16 mouse cellular contexts compared by ENCODE assay signal in genomic region chr3:30976991-30977603, GRCm38 (mm10). TPM values are rescaled to one million over a fixed set of nuclear protein-coding genes. Genes with fewer than 3 reads are reported as not detected.
A peak's percentile ranks its signal among the peaks of the same experiment; 100 is the strongest.
DNase-seq lines count a peak whose midpoint lies in the region; ATAC-seq and TF ChIP-seq lines count a peak whose summit lies in the region.
"Had no signal": no experiment of that assay in that cellular context is flagged by ENCODE, and none has a peak within 500 bp of the region (broad histone marks: within the 10 kb centered on the region; RNA-seq: fewer than 3 reads in every experiment).

No protein-coding gene starts in this region.

- H3K4me2 ChIP-seq in intestine, postnatal 0 days (replicated peaks; ENCODE audit: low read depth) = peak overlapping the region; percentile 28; the same call in 1 of the 2 replicates
- H3K4me2 ChIP-seq in lung, embryonic 15.5 days = no peak overlapping the region
- no peak overlapping the region for H3K4me2 ChIP-seq in stomach, embryonic 15.5 days
- H3K4me2 ChIP-seq in heart, embryonic 12.5 days = no peak overlapping the region
- H3K4me2 ChIP-seq: heart, embryonic 11.5 days; midbrain, embryonic 15.5 days had no signal

- WGBS in intestine, postnatal 0 days = 29% methylated on average over 1 of the region's 1 CpGs
- WGBS in lung, embryonic 15.5 days = 23% methylated on average over 1 of the region's 1 CpGs
- WGBS in stomach, embryonic 15.5 days = 37% methylated on average over 1 of the region's 1 CpGs
- 19% methylated on average over 1 of the region's 1 CpGs for WGBS in heart, embryonic 12.5 days

- no peaks in the 10 kb centered on the region for H3K27me3 ChIP-seq in intestine, postnatal 0 days (replicated peaks; ENCODE audit: control insufficient read depth, insufficient read depth, low read length)
- H3K27me3 ChIP-seq in lung, embryonic 15.5 days = no peaks in the 10 kb centered on the region
- no peaks in the 10 kb centered on the region for H3K27me3 ChIP-seq in stomach, embryonic 15.5 days (replicated peaks)
- H3K27me3 ChIP-seq in heart, embryonic 12.5 days (replicated peaks) = no peaks in the 10 kb centered on the region
- H3K27me3 ChIP-seq: midbrain, embryonic 15.5 days had no signal

- H3K4me1 ChIP-seq in intestine, postnatal 0 days (replicated peaks; ENCODE audit: control insufficient read depth, insufficient read depth, low read length) = no peaks in the 10 kb centered on the region
- H3K4me1 ChIP-seq in lung, embryonic 15.5 days = no peaks in the 10 kb centered on the region
- H3K4me1 ChIP-seq in stomach, embryonic 15.5 days = 0 out of 2 replicates have a peak, but pooled peaks cover 3% of the 10 kb centered on the region
- H3K4me1 ChIP-seq in heart, embryonic 12.5 days (replicated peaks) = no peaks in the 10 kb centered on the region
- H3K4me1 ChIP-seq: forebrain, embryonic 10.5 days; midbrain, embryonic 15.5 days had no signal

- no peak overlapping the region for H3K4me3 ChIP-seq in intestine, postnatal 0 days (ENCODE audit: low read depth, low read length)
- H3K4me3 ChIP-seq in lung, embryonic 15.5 days = no peak overlapping the region
- no peak overlapping the region for H3K4me3 ChIP-seq in stomach, embryonic 15.5 days (replicated peaks)
- H3K4me3 ChIP-seq in heart, embryonic 12.5 days = no peak overlapping the region
- H3K4me3 ChIP-seq: forebrain, embryonic 10.5 days; midbrain, embryonic 15.5 days had no signal

- no peak for TF ChIP-seq CTCF in intestine, postnatal 0 days (IDR thresholded peaks at IDR 0.05; ENCODE audit: low read depth)

- no peak overlapping the region for H3K9ac ChIP-seq in intestine, postnatal 0 days (ENCODE audit: low read depth, low read length)
- H3K9ac ChIP-seq in lung, embryonic 15.5 days = no peak overlapping the region
- H3K9ac ChIP-seq in stomach, embryonic 15.5 days = no peak overlapping the region
- H3K9ac ChIP-seq in heart, embryonic 12.5 days = no peak overlapping the region
- H3K9ac ChIP-seq: midbrain, embryonic 15.5 days had no signal

- H3K9me3 ChIP-seq in intestine, postnatal 0 days (ENCODE audit: control insufficient read depth) = no peaks in the 10 kb centered on the region
- H3K9me3 ChIP-seq in lung, embryonic 15.5 days = no peaks in the 10 kb centered on the region
- no peaks in the 10 kb centered on the region for H3K9me3 ChIP-seq in stomach, embryonic 15.5 days
- no peaks in the 10 kb centered on the region for H3K9me3 ChIP-seq in heart, embryonic 12.5 days (replicated peaks)
- H3K9me3 ChIP-seq: forebrain, embryonic 10.5 days; midbrain, embryonic 15.5 days had no signal

- H3K36me3 ChIP-seq in intestine, postnatal 0 days (ENCODE audit: control insufficient read depth, insufficient read depth) = no peaks in the 10 kb centered on the region
- H3K36me3 ChIP-seq in lung, embryonic 15.5 days = no peaks in the 10 kb centered on the region
- H3K36me3 ChIP-seq in stomach, embryonic 15.5 days = no peaks in the 10 kb centered on the region
- no peaks in the 10 kb centered on the region for H3K36me3 ChIP-seq in heart, embryonic 12.5 days
- H3K36me3 ChIP-seq: forebrain, embryonic 10.5 days; midbrain, embryonic 15.5 days had no signal

- ATAC-seq in intestine, postnatal 0 days = peak; percentile 84
- ATAC-seq in lung, embryonic 15.5 days (ENCODE audit: borderline replicate concordance, extremely low read depth, low FRiP score, low TSS enrichment) = peak; percentile 56; the same call in 1 of the 2 replicates
- peak; percentile 82 for ATAC-seq in stomach, embryonic 15.5 days (ENCODE audit: insufficient read depth, low FRiP score, low read depth)
- no peak for ATAC-seq in heart, embryonic 12.5 days (ENCODE audit: insufficient number of reproducible peaks, low FRiP score)
- ATAC-seq: inflammation-experienced regulatory T-cells, adult 6 months; midbrain, embryonic 15.5 days had no signal

- peak; percentile 62 for DNase-seq in kidney, adult 9 months
- no peak for DNase-seq in kidney, adult 18-20 months
- DNase-seq in adrenal gland, adult 18-20 months (ENCODE audit: low spot score in 2 of 2) = no peak
- no peak for DNase-seq in adrenal gland, postnatal 10 days
- DNase-seq: cerebellum, adult 11-12 months; gastrocnemius, postnatal 14 days; liver; thymus, postnatal 14 days had no signal

- H3K27ac ChIP-seq in intestine, postnatal 0 days (ENCODE audit: low read depth, low read length) = peak overlapping the region; percentile 42; the same call in 1 of the 2 replicates
- peak overlapping the region; percentile 30 for H3K27ac ChIP-seq in lung, embryonic 15.5 days
- peak overlapping the region; percentile 68; the same call in 1 of the 2 replicates for H3K27ac ChIP-seq in stomach, embryonic 15.5 days
- no peak overlapping the region for H3K27ac ChIP-seq in heart, embryonic 12.5 days (ENCODE audit: poor library complexity, severe bottlenecking)
- H3K27ac ChIP-seq: forebrain, embryonic 10.5 days; midbrain, embryonic 15.5 days had no signal

RNA-seq across cellular contexts. Expression of gene Phc3, which starts 7.9 kb away (rescaled TPM):
- polyA plus RNA-seq in intestine, postnatal 0 days (2015; fragmentation: Nextera tagmentation; extraction: Ambion mirVana) = 3.5 and 3.8 TPM in 2 replicates
- polyA plus RNA-seq in lung, embryonic 15.5 days (2015; fragmentation: Nextera tagmentation; extraction: Ambion mirVana) = 6.1 and 7.3 TPM in 2 replicates
- polyA plus RNA-seq in stomach, embryonic 15.5 days (2015; fragmentation: Nextera tagmentation; extraction: Ambion mirVana) = 7.8 and 8.2 TPM in 2 replicates
- 10 to 100 TPM; 30.6 to 31.9 TPM for total RNA-seq in adrenal gland, adult 18-20 months (2021)
- polyA plus RNA-seq in heart, embryonic 12.5 days (2016; fragmentation: Nextera tagmentation; extraction: Ambion mirVana) = 5.5 and 7.1 TPM in 2 replicates
- total RNA-seq in adrenal gland, postnatal 10 days (2021) = 10 to 100 TPM; 21.2 to 26.6 TPM

RNA-seq across cellular contexts. Expression of gene Prkci, which starts 18.4 kb away (rescaled TPM):
- 14.0 and 14.5 TPM in 2 replicates for polyA plus RNA-seq in intestine, postnatal 0 days (2015; fragmentation: Nextera tagmentation; extraction: Ambion mirVana)
- polyA plus RNA-seq in lung, embryonic 15.5 days (2015; fragmentation: Nextera tagmentation; extraction: Ambion mirVana) = 53.0 and 53.9 TPM in 2 replicates
- polyA plus RNA-seq in stomach, embryonic 15.5 days (2015; fragmentation: Nextera tagmentation; extraction: Ambion mirVana) = 39.3 and 42.5 TPM in 2 replicates
- total RNA-seq in adrenal gland, adult 18-20 months (2021) = 10 to 100 TPM; 42.8 TPM
- polyA plus RNA-seq in heart, embryonic 12.5 days (2016; fragmentation: Nextera tagmentation; extraction: Ambion mirVana) = 26.9 and 28.9 TPM in 2 replicates
- total RNA-seq in adrenal gland, postnatal 10 days (2021) = 10 to 100 TPM; 44.2 to 48.6 TPM
